Mouse (Mus musculus) cerebellum, postnatal 36 days (tissue): ENCODE results near the gene Tpm1.

Experiments
- DNase-seq, 2 experiments: peaks; one replicate each; pipeline ENCODE4 v3.0.0; 2021 to 2022; ENCODE audit warnings: mixed read lengths in 2 of 2

Tpm1 gene

DNA sequence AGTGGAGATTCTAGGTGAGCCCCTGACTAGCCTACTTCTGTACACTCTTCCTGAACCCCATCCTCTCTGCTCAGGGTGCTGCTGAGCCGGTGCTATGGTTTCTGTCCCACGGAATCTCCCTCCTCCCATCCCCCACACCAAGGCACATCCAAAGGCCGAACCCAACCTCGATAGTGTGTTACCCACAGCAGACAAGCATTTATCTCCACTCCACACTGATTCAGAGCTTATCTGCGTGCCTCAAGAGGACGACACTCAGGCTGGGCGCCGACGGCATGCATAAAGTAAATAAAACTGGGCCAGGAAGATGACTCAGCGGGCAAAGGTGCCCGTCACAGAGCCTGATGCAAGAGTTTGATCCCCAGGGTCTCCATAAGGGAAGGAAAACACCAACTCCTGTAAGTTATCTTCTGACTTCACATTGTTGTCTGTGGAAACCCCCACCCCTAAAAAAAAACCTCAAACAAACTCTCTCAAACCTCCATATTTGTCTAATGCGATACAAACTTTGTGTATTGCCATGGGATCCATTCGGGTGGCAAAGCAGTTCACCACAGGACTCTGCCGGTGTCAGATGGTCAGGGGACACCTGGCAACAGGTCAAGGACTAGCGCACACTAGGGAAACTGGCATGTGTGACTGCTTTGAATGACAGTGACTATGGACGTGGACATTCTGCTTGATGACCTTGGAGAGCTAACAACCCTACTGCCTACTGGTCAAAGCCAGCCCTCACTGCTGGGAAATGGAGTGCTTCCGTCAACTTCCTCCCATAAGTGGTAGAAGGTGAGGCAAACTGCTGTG is 24.1 kb downstream of the Tpm1 start:
- DNase-seq = no peak

DNA sequence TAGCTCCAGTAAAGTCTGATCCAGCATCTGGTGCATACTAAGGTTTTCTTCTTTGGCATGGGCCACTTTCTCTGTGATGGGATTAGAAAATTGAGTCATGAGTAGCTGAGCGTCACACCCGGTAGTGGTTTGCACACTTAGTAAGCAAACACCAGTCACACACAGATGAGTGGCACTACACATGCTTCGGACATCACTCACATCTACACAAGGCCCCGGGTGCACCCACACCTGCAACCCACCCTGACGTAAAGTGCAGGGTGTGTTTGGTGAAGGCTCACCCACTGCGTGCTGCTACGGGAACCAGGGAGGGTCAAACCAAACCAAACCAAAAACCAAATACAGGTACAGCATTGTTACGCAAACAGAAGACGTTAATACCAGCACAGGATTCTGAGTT is 25.8 kb downstream of the Tpm1 start:
- no peak for DNase-seq

DNA sequence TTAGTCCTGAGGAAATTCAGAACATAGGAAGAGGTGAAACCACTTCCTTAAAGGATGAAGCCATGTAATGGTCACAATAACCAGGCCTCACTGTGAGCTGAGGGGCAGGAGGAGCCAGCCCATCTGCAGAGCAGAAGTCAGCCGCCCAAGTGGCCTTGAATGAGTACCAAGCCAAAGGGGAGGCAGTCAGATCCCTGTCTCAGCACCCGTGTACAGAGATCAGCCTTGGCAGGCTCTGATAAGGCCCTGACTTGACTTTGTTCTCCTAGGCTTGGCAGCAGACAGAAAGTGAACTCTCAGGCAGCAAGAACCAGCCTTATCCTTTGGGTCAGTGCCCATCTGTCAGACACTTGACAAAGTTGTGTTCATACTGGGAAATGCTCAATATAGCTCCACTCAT is 29.1 kb downstream of the Tpm1 start:
- no peak for DNase-seq

DNA sequence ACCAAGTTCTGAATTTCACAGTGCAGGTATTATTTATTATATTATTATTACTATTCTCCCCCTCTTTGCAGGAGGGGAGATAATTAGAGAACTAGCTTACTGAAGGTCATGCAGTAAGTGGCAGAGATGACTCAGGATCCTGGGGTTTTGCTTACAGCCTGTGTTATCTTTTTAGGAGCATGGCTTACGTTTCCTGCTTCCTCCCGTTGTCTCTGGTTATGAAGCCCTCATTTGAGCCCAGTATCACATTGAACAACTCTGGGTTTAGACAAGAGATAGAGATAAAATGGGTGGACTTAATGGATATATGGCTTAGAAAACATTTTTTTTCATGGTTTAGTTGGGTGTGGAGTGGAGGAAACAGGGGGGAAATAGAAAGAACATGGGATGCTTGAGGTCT is 35.7 kb downstream of the Tpm1 start:
- no peak for DNase-seq

DNA sequence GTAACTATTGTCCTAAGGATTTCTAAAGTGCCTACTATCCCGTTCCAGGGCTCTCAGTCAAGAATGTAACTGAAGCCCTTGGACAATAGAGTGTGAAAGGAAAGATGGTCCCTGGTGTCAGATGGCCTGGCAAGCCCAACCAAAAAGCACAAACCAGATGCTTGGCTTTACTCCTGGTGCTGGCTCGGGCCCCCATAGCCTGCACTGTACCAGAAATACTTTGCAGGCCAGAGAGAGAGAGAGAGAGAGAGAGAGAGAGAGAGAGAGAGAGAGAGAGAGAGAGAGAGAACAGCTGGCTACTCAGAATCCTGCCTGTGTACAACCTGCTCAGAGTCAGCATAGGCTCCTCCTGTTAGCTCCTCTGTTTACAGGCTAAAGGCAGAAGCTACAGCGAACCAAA is 36.7 kb downstream of the Tpm1 start:
- DNase-seq = no peak

DNA sequence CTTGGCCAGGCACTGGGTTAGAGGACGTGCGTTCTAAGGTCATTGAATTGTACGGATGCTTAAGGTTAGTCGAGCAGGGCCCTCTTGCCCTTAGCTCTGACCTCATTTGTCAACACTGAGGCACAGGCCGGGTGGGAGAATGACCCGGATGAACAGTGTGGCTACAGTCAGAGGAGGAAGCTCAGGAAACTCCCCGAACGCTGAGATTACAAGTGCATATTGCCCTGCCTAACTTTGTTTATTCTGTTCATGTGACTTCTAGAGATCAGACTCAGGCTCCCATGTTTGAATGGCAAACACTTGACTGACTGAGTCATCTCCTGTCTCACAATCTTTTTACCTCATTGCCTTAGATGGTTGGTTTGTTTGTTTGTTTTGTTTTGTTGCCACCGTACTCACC is 37.7 kb downstream of the Tpm1 start:
- no peak for DNase-seq

DNA sequence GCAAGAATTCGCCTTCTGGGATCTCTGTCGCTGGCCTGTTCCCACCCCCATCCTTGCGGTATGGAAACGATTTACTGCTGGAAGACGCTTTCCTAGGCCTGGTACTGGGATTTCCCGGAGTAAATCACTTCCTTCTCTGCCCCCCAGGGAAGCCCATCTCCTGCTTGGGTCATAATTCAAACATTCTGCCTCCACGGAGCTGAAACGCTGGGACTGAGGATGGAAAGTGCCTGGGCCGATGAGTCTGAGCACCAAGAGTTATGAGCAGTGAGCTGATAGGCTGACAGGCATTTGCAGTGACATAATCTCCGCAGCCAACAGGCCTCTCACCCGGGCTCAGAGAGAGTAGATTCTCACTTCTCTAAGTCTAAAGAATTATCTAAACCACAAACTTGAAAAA is 40.4 kb downstream of the Tpm1 start:
- DNase-seq = no peak

DNA sequence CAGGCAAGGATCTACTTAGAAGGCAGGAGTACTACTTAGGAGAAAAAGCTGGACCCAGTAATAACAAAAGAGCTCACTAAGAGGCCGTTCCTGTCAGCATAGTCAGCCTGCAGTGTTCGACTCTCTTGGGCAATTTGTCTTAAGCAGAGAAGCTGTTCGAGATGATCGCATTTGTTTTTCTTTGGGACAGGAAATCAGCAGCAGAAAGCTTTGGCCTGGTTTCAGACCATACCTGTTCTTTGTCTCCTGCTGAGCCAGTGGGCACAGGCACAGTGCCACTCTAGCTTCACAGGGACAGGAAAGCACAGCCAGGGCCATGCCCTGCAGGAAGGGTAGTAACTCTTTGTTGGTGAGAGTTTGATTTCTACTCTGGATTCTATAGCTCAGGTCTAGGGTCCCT is 42.8 kb downstream of the Tpm1 start:
- no peak for DNase-seq

DNA sequence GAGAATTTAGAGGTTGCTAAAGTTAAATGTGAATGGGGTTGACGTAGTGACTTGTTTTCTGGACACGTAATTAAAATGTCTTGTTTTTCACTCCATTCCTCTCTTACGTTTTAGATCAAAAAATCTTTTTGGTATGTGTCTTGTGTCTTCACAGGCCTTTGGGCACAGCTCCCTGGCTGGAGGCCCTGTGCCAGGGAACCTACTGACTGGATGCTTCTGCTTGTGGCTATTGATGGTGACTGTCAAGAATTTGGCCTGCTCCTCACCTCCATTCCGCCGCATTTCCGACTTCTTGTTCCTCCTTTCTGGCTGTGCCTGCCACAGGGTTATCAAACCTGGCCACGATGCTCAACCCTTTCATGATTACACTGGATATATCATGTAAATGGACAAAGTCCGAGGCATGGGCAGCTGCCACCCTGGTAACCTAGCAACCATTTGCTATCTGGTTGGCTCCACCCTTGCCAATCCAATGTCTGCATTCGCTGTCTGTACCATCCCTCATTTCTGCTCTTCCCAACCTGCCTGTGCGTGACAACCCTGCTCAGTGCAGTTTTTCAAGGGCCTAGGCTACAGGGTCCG is 44.0 kb downstream of the Tpm1 start:
- peak; percentile 57 to 64 for DNase-seq

DNA sequence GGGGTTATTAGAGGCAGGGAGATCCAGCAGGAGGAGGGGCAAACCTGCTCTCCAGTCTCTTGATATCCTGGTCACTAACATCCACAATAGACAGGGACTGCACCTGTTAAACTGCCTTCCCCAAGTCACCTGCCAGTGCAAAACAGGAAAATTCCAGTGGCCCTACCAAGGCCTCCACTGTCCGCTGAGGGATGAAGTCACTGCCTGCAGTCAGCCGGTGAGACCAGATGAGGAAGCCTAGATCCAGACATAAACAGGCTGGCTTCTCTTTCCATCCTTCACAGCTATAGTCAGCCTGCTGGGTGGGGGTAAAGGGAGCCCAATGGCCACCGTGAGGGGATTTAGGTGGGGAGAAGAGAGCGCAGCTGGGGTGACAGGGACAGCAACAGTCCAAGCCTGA is 45.5 kb downstream of the Tpm1 start:
- DNase-seq = no peak

DNA sequence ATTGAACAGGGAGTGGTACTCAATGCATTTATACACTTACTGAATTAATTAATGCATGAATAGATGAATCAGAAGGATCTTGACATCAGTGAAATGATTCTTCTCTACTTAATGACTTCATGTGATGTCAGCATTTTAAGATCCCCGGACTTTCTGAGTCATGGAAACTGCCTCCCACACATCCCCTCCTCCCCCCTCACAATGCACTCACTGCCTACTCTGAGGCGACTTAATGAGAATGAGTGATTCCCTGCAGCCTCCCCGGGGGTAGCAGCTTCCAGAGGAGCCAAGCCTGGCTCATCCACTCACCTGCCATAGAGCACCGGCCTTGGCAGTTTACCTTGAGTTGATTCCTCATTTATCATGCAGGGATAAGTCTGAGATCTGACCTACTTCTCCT is 46.0 kb downstream of the Tpm1 start:
- DNase-seq = no peak

DNA sequence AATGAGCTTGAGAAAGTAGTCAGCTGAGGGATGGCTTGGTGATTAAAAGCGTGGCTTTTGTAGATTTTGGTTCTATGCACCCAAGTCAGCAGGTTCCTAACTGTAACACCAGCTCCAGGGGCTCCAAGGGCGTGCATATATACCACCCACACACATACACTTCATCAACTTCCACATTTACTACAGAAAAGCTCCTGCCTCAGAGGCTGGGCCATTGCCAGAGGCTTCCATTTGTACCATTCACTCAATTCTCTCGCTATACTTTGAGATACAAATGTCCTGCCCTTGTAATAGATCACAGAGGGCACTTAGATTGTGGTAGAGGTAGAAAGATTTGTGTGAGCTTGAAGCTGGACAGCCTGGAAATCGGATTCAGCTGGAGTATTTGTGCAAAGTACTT is 47.7 kb downstream of the Tpm1 start:
- DNase-seq = no peak

DNA sequence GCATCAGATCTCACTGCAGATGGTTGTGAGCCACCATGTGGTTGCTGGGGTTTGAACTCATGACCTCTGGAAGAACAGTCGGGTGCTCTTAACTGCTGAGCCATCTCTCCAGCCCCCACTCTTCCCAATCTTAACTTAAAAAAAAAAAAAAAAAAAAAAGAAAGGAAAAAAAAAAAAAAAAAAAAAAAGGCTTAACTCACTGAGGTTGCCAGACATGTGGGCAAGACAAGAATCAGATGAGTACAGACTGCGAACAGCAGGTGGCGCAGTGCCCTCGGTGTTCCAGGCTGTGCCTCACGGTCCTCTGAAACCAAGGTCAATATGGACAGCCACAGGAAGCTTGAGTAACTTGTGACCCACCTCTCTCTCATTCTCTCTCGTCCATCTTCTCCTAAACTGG is 48.2 kb downstream of the Tpm1 start:
- peak; percentile 81 to 85 for DNase-seq

DNA sequence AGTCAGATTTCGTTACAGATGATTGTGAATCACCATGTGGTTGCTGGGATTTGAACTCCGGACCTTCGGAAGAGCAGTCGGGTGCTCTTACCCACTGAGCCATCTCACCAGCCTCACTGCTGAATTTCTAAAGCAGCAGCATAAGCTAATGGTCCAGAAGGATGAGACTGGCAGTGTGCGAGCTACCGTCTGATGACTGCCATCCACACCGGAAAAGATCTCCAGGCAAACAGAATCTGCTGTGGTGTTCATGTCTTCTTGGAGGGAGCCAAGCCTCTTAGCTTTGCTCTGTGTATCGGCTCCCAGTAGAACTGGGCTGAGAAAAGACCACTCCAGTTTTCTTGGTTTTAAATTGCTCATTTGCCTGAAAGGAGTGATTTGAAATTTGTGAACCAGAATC is 49.5 kb downstream of the Tpm1 start:
- DNase-seq = no peak

DNA sequence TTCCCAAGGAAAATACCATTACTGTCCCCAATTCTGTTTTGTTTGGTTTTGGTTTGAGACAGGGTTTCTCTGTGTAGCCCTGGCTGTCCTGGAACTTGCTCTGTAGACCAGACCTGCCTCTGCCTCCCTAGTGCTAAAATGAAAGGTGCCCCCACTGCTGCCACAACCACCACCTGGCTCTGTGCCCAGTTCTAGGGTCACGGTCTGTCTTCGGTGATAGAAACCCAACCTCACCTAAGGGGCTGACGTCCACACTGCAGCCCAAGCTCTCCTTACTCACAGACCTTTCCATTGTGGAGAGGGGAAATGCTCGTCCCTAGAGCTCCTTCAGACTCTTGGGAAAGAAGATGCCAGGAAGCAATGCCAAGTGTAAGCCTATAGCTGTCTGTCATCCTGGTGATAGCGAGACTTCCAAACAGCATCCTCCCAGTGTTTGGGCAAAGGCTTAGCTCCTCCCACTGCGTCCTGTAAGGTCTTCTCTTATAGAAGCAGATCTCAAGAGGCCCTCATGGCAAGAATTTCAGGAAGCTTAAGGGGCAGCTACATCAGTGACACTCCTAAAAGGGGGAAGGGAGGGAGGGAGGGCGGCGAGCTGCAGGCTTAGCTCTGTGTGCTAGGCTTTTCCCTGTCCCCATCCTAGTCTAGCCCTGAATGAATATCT is 57.3 kb downstream of the Tpm1 start:
- DNase-seq = no peak

DNA sequence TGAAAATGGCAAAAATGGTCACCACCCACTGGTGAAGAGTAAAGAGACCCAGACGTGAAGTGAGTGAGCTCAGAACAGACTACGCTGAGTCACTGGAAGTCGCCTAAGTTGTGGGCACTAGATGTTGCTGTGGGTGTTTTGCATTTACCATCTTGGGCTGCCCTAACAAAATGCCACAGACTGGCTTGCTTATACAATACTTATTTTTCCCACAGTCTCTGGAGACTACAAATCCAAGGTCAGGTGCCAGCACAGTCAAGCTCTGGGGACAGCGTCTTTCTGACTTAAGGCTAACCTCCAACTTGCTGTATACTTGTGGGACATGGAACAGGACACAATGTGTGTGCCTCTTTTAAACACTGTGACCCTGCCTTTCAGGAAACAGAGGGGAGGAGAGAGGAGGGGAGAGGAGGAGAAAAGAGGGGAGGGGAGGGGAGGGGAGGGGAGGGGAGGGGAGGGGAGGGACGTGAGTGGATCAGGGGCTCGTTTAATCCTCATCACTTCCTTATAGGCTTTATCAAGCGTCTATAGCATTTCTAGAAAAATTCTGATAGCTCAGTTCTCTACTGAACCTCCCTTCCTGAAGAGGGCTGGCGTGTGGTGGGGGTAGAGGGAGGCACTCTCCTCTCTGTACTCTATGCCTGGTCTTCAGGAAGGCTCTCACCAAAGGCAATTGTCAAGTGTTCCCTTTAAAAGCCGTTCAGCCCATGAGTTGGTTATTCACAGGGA is 58.0 kb downstream of the Tpm1 start:
- no peak for DNase-seq

DNA sequence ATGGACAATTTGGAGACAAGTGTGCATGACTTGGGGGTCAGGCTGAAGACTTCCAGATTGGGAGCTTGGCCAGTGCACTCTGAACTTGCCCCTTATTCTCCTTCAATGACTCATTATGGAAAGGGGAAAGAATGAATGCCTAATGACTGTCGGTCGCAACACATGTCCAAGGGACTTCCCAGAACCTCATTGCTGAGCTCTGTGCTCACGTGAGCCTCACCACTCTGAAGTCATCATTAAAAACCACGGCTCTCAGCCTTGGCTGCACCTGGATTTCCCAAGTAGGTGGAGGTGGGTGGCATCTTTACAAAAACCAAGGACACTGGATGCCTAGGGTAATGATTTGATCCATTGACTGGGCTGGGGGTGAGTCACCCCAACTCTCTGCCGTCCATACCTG is 59.2 kb downstream of the Tpm1 start:
- DNase-seq = no peak

DNA sequence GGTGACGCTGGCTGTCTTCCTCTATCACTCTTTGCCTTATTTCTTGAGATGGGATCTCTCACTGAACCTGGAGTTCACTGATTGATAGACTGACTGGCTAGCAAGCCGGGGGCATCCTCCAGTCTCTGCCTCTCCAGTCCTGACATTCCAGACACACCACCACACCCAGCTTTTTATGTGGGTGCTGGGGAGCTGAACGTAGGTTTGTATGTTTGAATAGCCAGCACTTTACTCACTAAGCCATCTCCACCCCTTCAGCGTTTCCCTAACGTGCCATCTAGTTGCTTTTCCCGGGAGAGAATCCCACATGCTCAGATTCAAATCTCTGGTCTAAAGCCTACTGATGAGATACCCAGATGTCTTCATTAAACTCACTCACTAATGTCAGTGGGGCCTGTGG is 59.6 kb downstream of the Tpm1 start:
- no peak for DNase-seq

DNA sequence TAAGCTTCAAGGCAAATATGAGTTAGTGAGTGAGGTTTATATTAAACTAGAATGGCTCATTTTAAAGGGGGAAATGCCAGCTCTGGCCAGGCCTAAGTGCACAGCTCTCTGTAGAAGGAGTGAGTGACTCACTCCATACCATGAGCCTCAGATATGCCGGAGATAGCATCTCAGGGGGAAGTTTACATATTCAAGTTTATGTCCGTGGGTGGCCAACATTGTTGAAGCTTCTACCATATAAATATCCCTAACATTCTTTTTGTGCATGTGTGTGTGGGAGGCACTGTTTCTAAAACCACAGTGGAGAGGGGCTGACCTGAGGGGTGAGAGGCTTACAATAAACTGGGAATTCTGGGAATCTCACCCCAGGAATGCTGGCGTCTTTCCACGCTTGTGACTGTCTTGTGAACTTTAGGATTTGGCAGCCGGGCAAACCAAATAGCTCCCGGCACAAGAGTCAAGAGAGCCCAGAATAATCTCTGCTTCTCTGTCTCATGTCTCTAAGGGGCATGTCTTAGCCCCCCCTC is 60.3 kb downstream of the Tpm1 start:
- no peak for DNase-seq

DNA sequence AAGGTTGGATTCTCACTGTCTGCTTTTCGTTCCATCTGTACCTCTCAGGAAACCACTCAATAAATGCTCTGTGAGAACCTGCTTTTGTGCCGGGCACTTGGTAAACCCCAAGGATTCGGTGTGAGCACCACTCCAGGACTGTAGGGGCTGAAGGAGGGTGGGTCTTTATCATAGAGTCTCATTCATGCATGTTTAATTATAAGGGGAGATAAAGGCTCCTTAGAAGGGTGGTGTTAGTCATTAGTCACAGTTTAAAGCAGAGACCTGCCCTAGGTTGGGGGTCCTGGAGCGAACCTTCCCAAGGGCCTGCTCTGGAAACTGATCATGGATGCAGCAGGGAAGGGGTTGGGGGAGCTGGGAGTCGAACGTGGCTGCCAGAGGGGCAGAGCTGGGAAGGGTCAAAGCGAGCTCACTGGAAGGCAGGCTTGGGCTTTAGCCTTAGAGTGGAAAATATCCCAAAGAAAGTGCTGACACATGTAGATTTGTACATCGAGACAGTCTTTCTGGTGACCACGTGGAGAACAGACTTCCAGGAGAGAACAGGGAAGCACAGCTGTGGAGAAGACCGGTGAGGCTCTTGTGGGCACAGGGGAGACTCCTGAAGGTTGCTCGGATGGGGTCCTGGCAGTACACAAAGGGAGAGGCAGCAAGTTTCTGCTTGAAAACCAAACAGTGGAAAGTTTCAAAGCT is 60.9 kb downstream of the Tpm1 start:
- DNase-seq = no peak

DNA sequence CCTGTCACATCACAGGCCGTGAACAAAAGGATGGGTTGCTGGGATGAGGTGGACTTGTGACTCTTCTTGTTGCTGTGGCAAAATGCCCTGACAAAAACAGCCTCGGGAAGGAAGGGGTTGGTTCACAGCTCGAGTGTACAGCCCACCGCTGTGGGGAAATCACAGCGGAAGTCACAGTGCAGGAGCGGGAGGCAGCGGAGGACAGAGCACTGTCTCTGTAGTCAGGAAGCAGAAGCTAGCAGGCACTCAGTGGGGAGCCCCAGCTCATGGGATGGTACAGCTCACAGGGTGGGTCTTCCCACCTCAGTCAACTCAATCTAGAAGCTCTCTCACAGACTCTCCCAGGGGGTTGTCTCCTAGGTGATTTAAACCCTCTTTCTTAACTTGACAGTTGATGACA is 63.8 kb downstream of the Tpm1 start:
- no peak for DNase-seq

DNA sequence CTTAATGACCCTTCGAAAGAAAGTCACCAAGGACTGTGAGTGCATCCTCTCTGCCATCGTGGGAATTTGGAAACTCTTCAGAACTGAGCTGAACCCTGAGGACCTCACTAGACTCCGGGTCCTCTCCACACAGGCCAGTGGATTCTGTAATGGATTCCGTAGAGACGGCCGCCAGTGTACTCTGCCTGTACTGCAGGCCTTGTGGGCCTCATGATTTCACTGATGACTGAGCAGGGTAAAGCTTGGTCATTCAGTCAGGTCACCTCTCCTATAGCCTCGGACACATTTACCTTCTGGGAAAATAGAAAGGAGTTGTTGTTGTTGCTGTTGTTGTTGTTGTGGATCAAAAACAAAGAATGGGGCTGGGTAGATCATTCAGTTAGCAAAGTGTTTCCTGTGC is 67.1 kb downstream of the Tpm1 start:
- DNase-seq = no peak

DNA sequence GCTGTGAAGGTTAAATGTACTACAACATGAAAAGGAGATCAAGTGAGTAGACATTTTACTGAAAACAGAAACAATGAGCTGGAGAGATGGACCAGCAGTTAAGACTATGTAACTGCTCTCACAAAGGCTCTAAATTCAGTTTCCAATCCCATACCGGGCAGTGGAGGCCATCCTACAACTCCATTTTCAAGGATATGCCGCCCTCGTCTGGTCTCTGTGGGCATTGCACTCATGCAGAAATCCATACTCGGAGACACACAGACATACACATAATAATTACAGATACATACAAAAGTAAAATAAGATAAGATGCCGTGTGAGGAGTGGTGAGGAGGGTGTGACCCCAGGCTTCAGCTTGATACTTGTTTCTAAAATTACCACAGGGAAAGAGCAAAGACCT is 68.7 kb downstream of the Tpm1 start:
- DNase-seq = peak; percentile 49 to 52
